Mouse (Mus musculus): ENCODE results near the gene Gm49405.

DNA sequence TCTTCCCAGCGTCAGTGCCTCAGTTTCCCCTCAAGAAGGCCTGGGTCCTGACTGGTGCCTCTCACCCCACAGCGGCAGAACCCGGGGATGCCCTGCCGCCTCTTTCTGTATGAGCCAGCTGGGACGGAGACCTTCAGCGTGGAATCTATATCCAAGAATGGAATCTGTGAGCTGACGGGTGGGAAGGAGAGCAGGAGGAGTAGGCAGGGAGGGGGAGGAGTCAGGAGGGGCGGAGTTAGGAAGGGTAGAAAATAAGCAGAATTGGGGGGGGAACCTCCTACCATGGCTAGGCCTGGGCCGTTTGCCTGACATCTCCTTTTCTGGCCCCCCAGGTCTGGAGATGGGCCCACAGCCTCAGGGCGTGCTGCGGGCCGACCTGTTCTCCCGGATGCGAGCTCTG lies 12.4 kb upstream of the Gm49405 start:
- TF ChIP-seq CTCF (IDR thresholded peaks at IDR 0.05 in 2 of 3, conservative IDR thresholded peaks at IDR 0.05 in 1 of 3; ENCODE audit: control insufficient read depth in 1 of 3, insufficient read depth in 1 of 3, low read depth in 2 of 3, low read length in 3 of 3, poor library complexity in 1 of 3, severe bottlenecking in 1 of 3) (no peak), HCFC1 (IDR thresholded peaks at IDR 0.05; ENCODE audit: low read depth, low read length) (no peak), POLR2A (IDR thresholded peaks at IDR 0.05; ENCODE audit: control insufficient read depth in 1 of 2, insufficient read depth in 1 of 2, low read depth in 1 of 2, low read length in 2 of 2, poor library complexity in 1 of 2) (no peak), CHD2 (IDR thresholded peaks at IDR 0.05; ENCODE audit: low read length) (no peak), E2F4 (IDR thresholded peaks at IDR 0.05; ENCODE audit: borderline replicate concordance, low read depth, low read length) (no peak), UBTF (IDR thresholded peaks at IDR 0.05; ENCODE audit: borderline replicate concordance, insufficient read depth, low read depth, low read length) (no peak), CHD1 (IDR thresholded peaks at IDR 0.05; ENCODE audit: low read depth, low read length) (no peak), GATA1 (IDR thresholded peaks at IDR 0.05; ENCODE audit: low read depth, low read length) (no peak), ZMIZ1 (IDR thresholded peaks at IDR 0.05; ENCODE audit: low read depth, low read length) (no peak), MYC (IDR thresholded peaks at IDR 0.05; ENCODE audit: low read depth, low read length) (no peak), TCF12 (IDR thresholded peaks at IDR 0.05; ENCODE audit: low read depth, low read length) (no peak), TBP (IDR thresholded peaks at IDR 0.05; ENCODE audit: low read depth, low read length) (no peak)

Data from MEL (cell line).